Mouse (Mus musculus): ENCODE measurements around the gene Mcoln2. TPM values are rescaled to one million over a fixed set of nuclear protein-coding genes. Genes with fewer than 3 reads are reported as not detected.

Mcoln2 gene
- polyA plus RNA-seq, 1 experiment from 2014 or later, result not detected

- H3K4me3 ChIP-seq (replicated peaks; ENCODE audit: low read length), result no peak overlapping the region
- H3K27ac ChIP-seq (ENCODE audit: low read length), result no peak overlapping the region
- H3K9ac ChIP-seq (replicated peaks; ENCODE audit: low read depth, low read length), result no peak overlapping the region
- no peaks in the 10 kb centered on the region for H3K27me3 ChIP-seq (replicated peaks; ENCODE audit: control insufficient read depth, insufficient read depth, low read length)
- H3K36me3 ChIP-seq (ENCODE audit: control insufficient read depth, insufficient read depth), result no peaks in the 10 kb centered on the region
- no peaks in the 10 kb centered on the region for H3K4me1 ChIP-seq (replicated peaks; ENCODE audit: control insufficient read depth, insufficient read depth, low read length)
- no peak overlapping the region for H3K4me2 ChIP-seq (ENCODE audit: low read length)
- 94% methylated on average over 5 of the region's 5 CpGs for WGBS
- no peak for ATAC-seq
- H3K9me3 ChIP-seq (ENCODE audit: control insufficient read depth, low read length), result no peaks in the 10 kb centered on the region
These were observed 45.5 kb downstream of the Mcoln2 start for GRCm38 (mm10) chr3:146195153-146195552.

GRCm38 (mm10) chr3:146196301-146196700, 46.7 kb downstream of the Mcoln2 start:
- Histone ChIP-seq H3K9me3 (ENCODE audit: control insufficient read depth, low read length) (no peaks in the 10 kb centered on the region), H3K4me3 (replicated peaks; ENCODE audit: low read length) (no peak overlapping the region), H3K36me3 (ENCODE audit: control insufficient read depth, insufficient read depth) (no peaks in the 10 kb centered on the region), H3K4me1 (replicated peaks; ENCODE audit: control insufficient read depth, insufficient read depth, low read length) (no peaks in the 10 kb centered on the region), H3K4me2 (ENCODE audit: low read length) (no peak overlapping the region), H3K9ac (replicated peaks; ENCODE audit: low read depth, low read length) (no peak overlapping the region), H3K27ac (ENCODE audit: low read length) (no peak overlapping the region), H3K27me3 (replicated peaks; ENCODE audit: control insufficient read depth, insufficient read depth, low read length) (no peaks in the 10 kb centered on the region)
- ATAC-seq, result no peak
- 42% methylated on average over 6 of the region's 6 CpGs for WGBS

- no peak overlapping the region for H3K4me2 ChIP-seq (ENCODE audit: low read length)
- H3K9me3 ChIP-seq (ENCODE audit: control insufficient read depth, low read length), result no peaks in the 10 kb centered on the region
- no peaks in the 10 kb centered on the region for H3K36me3 ChIP-seq (ENCODE audit: control insufficient read depth, insufficient read depth)
- no peaks in the 10 kb centered on the region for H3K27me3 ChIP-seq (replicated peaks; ENCODE audit: control insufficient read depth, insufficient read depth, low read length)
- no peak overlapping the region for H3K9ac ChIP-seq (replicated peaks; ENCODE audit: low read depth, low read length)
- no peaks in the 10 kb centered on the region for H3K4me1 ChIP-seq (replicated peaks; ENCODE audit: control insufficient read depth, insufficient read depth, low read length)
- no peak for ATAC-seq
- no peak overlapping the region for H3K4me3 ChIP-seq (replicated peaks; ENCODE audit: low read length)
- 85% methylated on average over 17 of the region's 17 CpGs for WGBS
- no peak overlapping the region for H3K27ac ChIP-seq (ENCODE audit: low read length)
These were observed 47.4 kb downstream of the Mcoln2 start for GRCm38 (mm10) chr3:146196780-146197743.

GRCm38 (mm10) chr3:146197785-146198184, 48.2 kb downstream of the Mcoln2 start:
- H3K4me3 ChIP-seq (replicated peaks; ENCODE audit: low read length), result no peak overlapping the region
- no peak overlapping the region for H3K9ac ChIP-seq (replicated peaks; ENCODE audit: low read depth, low read length)
- H3K27ac ChIP-seq (ENCODE audit: low read length), result no peak overlapping the region
- no peaks in the 10 kb centered on the region for H3K36me3 ChIP-seq (ENCODE audit: control insufficient read depth, insufficient read depth)
- 88% methylated on average over 12 of the region's 12 CpGs for WGBS
- no peak for ATAC-seq
- no peaks in the 10 kb centered on the region for H3K9me3 ChIP-seq (ENCODE audit: control insufficient read depth, low read length)
- H3K4me1 ChIP-seq (replicated peaks; ENCODE audit: control insufficient read depth, insufficient read depth, low read length), result no peaks in the 10 kb centered on the region
- no peak overlapping the region for H3K4me2 ChIP-seq (ENCODE audit: low read length)
- H3K27me3 ChIP-seq (replicated peaks; ENCODE audit: control insufficient read depth, insufficient read depth, low read length), result no peaks in the 10 kb centered on the region

GRCm38 (mm10) chr3:146198803-146199481, 49.3 kb downstream of the Mcoln2 start:
- Histone ChIP-seq H3K4me3 (replicated peaks; ENCODE audit: low read length) (no peak overlapping the region), H3K27me3 (replicated peaks; ENCODE audit: control insufficient read depth, insufficient read depth, low read length) (no peaks in the 10 kb centered on the region), H3K36me3 (ENCODE audit: control insufficient read depth, insufficient read depth) (no peaks in the 10 kb centered on the region), H3K9ac (replicated peaks; ENCODE audit: low read depth, low read length) (no peak overlapping the region), H3K4me2 (ENCODE audit: low read length) (no peak overlapping the region), H3K27ac (ENCODE audit: low read length) (no peak overlapping the region), H3K9me3 (ENCODE audit: control insufficient read depth, low read length) (no peaks in the 10 kb centered on the region), H3K4me1 (replicated peaks; ENCODE audit: control insufficient read depth, insufficient read depth, low read length) (no peaks in the 10 kb centered on the region)
- WGBS, result 84% methylated on average over 11 of the region's 11 CpGs
- no peak for ATAC-seq

GRCm38 (mm10) chr3:146199486-146199885, 49.9 kb downstream of the Mcoln2 start:
- Histone ChIP-seq H3K9me3 (ENCODE audit: control insufficient read depth, low read length) (no peaks in the 10 kb centered on the region), H3K9ac (replicated peaks; ENCODE audit: low read depth, low read length) (no peak overlapping the region), H3K27ac (ENCODE audit: low read length) (no peak overlapping the region), H3K4me3 (replicated peaks; ENCODE audit: low read length) (no peak overlapping the region), H3K27me3 (replicated peaks; ENCODE audit: control insufficient read depth, insufficient read depth, low read length) (no peaks in the 10 kb centered on the region), H3K36me3 (ENCODE audit: control insufficient read depth, insufficient read depth) (no peaks in the 10 kb centered on the region), H3K4me2 (ENCODE audit: low read length) (no peak overlapping the region), H3K4me1 (replicated peaks; ENCODE audit: control insufficient read depth, insufficient read depth, low read length) (no peaks in the 10 kb centered on the region)
- WGBS, result 77% methylated on average over 3 of the region's 3 CpGs
- ATAC-seq, result no peak

GRCm38 (mm10) chr3:146204375-146204774, 54.7 kb downstream of the Mcoln2 start:
- Histone ChIP-seq H3K36me3 (ENCODE audit: control insufficient read depth, insufficient read depth) (no peaks in the 10 kb centered on the region), H3K9me3 (ENCODE audit: control insufficient read depth, low read length) (no peaks in the 10 kb centered on the region), H3K4me1 (replicated peaks; ENCODE audit: control insufficient read depth, insufficient read depth, low read length) (no peaks in the 10 kb centered on the region), H3K4me2 (ENCODE audit: low read length) (no peak overlapping the region), H3K27ac (ENCODE audit: low read length) (no peak overlapping the region), H3K27me3 (replicated peaks; ENCODE audit: control insufficient read depth, insufficient read depth, low read length) (no peaks in the 10 kb centered on the region), H3K4me3 (replicated peaks; ENCODE audit: low read length) (no peak overlapping the region), H3K9ac (replicated peaks; ENCODE audit: low read depth, low read length) (no peak overlapping the region)
- ATAC-seq, result no peak
- 85% methylated on average over 2 of the region's 2 CpGs for WGBS

GRCm38 (mm10) chr3:146205305-146205704, 55.7 kb downstream of the Mcoln2 start:
- 77% methylated on average over 11 of the region's 11 CpGs for WGBS
- H3K27ac ChIP-seq (ENCODE audit: low read length), result no peak overlapping the region
- H3K4me2 ChIP-seq (ENCODE audit: low read length), result no peak overlapping the region
- H3K9ac ChIP-seq (replicated peaks; ENCODE audit: low read depth, low read length), result no peak overlapping the region
- no peaks in the 10 kb centered on the region for H3K9me3 ChIP-seq (ENCODE audit: control insufficient read depth, low read length)
- H3K4me1 ChIP-seq (replicated peaks; ENCODE audit: control insufficient read depth, insufficient read depth, low read length), result no peaks in the 10 kb centered on the region
- no peak for ATAC-seq
- H3K36me3 ChIP-seq (ENCODE audit: control insufficient read depth, insufficient read depth), result no peaks in the 10 kb centered on the region
- no peak overlapping the region for H3K4me3 ChIP-seq (replicated peaks; ENCODE audit: low read length)
- no peaks in the 10 kb centered on the region for H3K27me3 ChIP-seq (replicated peaks; ENCODE audit: control insufficient read depth, insufficient read depth, low read length)

GRCm38 (mm10) chr3:146206635-146207034, 57.0 kb downstream of the Mcoln2 start:
- Histone ChIP-seq H3K27me3 (replicated peaks; ENCODE audit: control insufficient read depth, insufficient read depth, low read length) (no peaks in the 10 kb centered on the region), H3K4me1 (replicated peaks; ENCODE audit: control insufficient read depth, insufficient read depth, low read length) (no peaks in the 10 kb centered on the region), H3K9ac (replicated peaks; ENCODE audit: low read depth, low read length) (no peak overlapping the region), H3K9me3 (ENCODE audit: control insufficient read depth, low read length) (no peaks in the 10 kb centered on the region), H3K4me3 (replicated peaks; ENCODE audit: low read length) (no peak overlapping the region), H3K36me3 (ENCODE audit: control insufficient read depth, insufficient read depth) (no peaks in the 10 kb centered on the region), H3K4me2 (ENCODE audit: low read length) (no peak overlapping the region), H3K27ac (ENCODE audit: low read length) (no peak overlapping the region)
- 82% methylated on average over 2 of the region's 2 CpGs for WGBS
- no peak for ATAC-seq

All from forebrain, embryonic 16.5 days (tissue).